Mouse (Mus musculus): ENCODE measurements around the gene Mrpl57.
"Not testable (repeated sequence)": the region's sequence is repeated elsewhere in the genome, so short reads cannot be mapped to it uniquely, and the experiment has no call there.

Gene Mrpl57

DNA sequence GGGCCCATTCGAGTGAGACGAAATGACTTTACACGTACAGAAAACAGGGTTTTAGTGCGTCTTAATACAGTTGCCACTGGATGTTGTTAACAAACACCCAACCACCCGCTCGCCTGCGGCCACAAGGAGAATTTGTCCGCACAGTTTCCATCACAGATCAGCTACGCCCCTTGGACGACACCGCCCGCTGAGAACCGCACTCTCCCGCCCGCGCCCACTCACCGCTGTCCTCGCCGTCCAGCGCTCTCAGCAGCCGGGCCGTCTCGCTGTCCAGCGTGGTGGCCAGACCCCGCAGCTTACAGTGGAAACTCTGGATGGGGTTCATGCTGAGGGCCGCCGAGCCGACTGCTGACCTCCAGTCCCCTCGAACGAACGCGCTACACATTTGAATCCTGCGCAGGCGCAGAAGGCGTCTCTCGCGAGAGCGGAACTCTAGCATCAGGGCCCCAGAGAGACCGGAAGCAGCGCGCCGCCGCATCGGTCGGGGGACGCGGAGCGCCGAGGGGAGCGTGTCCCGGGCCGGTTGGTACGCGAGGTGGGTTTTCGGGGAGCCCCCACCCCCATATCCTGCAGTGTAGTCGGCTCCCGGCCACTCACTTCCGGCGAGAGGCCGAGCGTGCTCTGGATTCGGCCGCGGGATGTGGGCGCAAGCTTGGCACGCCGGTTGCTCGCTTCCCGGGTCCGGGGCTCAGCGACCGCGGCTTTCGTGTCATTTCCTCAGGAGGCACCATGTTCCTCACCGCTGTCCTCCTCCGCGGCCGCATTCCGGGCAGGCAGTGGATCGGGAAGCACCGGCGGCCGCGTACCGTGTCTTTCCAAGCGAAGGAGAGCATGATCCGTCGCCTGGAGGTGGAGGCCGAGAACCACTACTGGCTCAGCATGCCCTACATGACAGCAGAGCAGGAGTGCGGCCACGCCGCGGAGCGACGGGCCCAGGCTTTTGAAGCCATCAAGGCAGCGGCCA is at the start of gene Mrpl57, which contains the start of gene Ska3:
TSS of gene Mrpl57 (plus strand) at position 447 of the 964 bp plus-strand sequence.
TSS of gene Ska3 (minus strand) at position 398 of the 964 bp plus-strand sequence.
- DNase-seq: peak; percentile 92

DNA sequence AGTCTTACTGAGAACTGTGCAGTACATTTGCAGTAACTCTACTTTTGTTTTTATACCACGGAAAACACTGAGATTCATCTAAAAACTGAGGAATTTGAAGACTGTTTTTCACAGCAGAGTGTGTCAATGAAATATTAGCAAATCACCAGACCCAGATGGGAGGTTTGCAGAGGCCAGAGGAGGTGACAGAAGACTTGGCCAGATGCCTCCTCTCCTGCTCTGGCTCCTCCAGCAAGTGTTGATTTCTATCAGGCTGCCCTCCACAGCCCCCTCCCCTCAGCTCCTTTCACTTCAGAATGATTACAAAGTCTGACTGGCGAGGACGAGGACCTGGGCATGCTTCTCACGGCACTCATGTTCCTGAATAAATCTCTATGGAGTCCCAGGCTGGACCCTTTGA is 38.6 kb upstream of the Mrpl57 start:
- DNase-seq: no peak

GRCm38 (mm10) chr14:57789311-57789710 is 36.7 kb upstream of the Mrpl57 start:
- DNase-seq: no peak

DNA sequence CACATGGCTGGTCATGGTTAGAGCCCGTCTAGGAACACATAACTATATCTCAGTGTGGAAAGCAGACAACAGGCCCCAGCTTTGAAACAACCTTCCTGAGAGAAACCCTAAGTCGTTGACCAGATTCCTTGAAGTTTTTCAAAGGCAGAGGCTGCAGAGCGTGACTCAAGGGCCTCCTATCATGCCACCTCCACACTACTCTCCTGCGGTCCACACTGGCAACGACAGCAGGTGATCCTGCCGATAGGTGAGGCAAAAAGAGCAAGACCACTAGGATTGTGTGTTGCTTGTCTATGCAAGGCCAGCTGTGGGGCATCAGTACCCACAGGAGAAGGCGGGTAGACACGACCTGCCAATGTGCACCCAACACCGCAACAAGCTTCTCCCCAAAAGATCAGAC is 36.3 kb upstream of the Mrpl57 start:
- DNase-seq: no peak

GRCm38 (mm10) chr14:57791171-57791570 is 34.9 kb upstream of the Mrpl57 start:
- no peak for DNase-seq

- peak; percentile 24 for DNase-seq
Observed at GRCm38 (mm10) chr14:57797551-57797950, 28.5 kb upstream of the Mrpl57 start.

GRCm38 (mm10) chr14:57797991-57798931 is 27.8 kb upstream of the Mrpl57 start, which contains the start of gene Sap18:
TSS of gene Sap18 (plus strand) at chr14:57798180.
- DNase-seq: peak; percentile 97

DNA sequence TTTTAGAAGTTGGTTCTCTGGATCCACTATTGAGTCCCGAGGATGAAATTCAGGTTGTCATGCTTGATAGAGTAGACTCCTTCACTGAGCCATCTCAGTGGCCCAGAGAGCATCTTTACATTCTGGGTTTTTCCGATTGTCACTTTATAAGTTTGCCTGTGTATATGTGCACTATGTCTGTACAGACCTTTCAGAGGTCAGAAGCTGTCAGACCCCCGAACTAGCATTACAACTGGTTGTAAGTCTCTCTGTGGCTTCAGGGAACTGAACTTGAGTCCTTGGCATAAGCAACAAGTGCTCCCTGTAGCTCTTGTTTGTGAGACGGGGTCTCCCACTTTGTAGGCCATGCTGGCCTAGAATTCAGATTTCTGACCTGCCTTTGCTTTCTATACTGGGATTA is 22.3 kb upstream of the Mrpl57 start:
- DNase-seq: no peak

DNA sequence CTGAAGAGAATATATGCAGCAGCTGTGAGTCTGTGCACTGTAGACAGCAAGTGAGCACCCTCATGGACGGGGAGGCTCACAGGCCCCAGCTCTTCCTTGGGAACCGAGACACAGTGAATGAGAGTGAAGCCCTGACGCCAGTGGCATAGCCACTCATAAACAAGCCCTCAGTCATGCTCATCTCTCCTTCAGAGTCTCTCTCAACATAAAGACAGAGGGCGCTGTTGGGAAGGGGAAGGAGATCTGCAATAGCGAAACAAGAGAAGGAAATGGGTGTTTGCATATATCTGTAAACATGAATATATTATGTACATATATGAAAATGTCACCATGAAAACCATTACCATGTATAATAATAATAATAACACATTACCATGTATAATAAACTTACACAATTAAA is 17.5 kb upstream of the Mrpl57 start:
- no peak for DNase-seq

DNA sequence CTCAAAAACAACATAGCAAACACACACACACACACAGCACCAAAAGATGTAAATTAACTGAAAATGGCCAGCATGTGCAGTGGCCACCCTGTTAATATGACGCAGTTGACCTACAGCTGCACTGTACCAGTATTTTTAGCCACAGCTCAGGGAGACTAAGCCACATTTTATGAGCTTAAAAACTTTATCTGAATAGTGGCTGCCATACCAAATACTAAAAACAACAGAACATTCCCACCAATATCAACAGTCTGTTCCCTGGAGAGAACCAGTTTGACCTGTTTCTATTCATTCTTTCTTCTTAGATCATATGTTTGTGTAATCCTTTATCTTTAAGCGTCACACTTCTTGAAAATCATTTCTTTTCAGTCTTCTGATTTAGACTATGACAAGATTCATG is 15.1 kb upstream of the Mrpl57 start:
- no peak for DNase-seq

DNA sequence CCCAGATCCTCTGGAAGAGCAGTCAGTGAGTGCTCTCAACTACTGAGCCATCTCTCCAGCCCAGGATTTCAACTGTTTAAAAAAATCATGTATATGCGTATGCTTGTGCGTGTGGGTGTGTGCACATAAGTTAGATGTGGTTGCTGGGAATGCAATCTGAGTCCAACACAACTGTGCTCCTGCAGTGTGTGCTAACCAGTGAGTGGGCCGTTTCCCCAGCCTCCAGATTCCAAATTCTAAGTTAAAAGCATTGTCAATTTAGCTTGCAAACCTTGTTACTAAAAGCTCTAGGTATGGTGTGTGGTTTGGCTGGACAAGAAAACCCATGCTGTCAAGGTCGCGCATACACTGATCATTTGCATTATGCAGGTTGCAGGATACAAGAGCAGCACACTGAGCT is 14.2 kb upstream of the Mrpl57 start:
- DNase-seq: no peak

- DNase-seq: no peak
Observed at GRCm38 (mm10) chr14:57820839-57821238, 5.2 kb upstream of the Mrpl57 start.

DNA sequence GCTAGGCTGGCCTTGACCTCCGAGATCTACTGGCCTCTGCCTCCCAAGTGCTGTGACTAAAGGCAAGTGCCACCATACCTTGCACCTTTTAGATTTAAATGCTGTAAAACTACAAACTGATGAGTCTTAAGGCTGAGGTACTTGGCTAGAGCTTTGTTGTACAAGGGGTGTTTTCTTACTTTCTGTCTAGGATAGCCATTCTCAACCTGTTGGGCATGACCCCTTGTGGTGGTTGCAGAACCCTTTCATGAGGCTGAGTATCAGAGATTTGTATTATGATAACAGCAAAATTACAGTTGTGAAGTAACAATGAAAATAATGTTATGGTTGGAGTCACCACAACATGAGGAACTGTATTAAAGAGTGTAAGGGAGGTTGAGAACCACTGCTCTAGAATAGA is 1.2 kb downstream of the Mrpl57 start:
- no peak for DNase-seq

DNA sequence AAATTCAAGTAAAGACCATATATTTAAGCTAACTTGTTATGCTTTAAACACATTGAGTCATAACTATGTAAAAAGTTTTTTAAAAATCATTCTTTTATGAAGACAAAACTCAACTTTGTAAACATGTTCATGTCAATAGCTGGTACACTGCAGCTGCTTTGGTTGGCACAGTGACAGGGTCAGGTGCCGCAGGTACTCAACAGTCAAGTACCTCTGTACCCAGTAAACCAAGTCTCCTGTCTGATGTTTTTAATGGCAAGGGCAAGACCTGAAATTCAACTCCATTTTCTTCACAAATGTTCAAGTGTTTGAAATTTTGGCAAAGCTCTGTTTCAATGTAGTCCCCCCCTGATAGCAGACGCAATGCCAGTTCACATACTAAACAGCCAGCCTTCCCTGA is 7.5 kb downstream of the Mrpl57 start:
- no peak for DNase-seq

DNA sequence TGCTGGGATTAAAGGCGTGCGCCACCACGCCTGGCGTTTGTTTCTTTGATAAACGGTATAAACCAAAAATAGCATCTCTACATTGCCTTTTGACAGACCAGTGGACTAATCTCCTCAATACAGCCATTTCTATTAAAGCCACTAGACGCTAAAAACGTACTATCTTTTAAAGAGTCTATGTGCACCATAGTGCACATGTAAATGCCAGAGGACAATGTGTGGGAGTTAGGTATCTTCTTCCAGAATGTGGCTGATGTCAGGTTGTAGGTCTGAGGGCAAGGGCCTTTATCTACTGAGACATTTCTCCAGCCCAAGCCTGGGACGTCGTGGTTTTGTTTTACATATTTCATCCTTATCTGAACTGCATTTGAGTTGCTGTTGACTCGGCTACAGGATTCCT is 9.1 kb downstream of the Mrpl57 start:
- DNase-seq: no peak

GRCm38 (mm10) chr14:57844535-57844934 is 18.5 kb downstream of the Mrpl57 start:
- DNase-seq: no peak

- not testable (repeated sequence) for DNase-seq
Observed at GRCm38 (mm10) chr14:57848061-57848460, 22.0 kb downstream of the Mrpl57 start.

DNA sequence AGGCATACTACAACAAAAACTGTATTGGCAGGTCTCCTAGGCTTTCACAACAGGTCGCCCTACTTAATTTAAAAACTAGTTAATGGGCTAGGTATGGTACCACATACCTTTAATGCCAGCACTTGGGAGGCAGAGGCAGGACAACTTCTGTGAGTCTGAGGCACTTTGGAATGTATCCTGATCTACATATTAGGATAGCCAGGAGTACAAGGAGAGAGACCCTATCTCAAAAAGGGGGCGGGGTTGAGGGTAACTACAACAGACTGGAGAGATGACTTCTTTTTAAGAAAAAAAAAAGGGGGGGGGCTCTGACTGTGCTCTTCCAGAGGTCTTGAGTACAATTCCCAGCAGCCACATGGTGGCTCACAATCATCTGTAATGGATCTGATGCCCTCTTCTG is 22.6 kb downstream of the Mrpl57 start:
- no peak for DNase-seq

DNA sequence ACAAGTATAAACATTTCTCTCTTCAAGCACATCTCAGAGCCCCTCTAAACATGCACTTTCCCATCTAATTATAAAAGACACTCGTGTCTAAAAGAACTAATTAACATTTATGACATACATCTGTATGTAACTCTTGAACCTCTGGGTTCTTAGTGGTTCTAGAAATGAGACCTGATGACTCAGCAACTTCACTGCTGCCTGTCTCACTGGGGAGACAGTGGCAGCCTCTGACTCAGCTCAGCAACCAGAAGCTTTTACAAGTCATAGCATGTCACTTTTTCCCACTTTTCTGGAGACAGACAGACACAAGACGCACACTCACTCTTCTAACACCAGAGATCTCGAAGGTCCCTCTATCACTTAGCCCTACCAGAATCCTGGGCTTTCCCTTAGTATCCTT is 24.3 kb downstream of the Mrpl57 start:
- no peak for DNase-seq

DNA sequence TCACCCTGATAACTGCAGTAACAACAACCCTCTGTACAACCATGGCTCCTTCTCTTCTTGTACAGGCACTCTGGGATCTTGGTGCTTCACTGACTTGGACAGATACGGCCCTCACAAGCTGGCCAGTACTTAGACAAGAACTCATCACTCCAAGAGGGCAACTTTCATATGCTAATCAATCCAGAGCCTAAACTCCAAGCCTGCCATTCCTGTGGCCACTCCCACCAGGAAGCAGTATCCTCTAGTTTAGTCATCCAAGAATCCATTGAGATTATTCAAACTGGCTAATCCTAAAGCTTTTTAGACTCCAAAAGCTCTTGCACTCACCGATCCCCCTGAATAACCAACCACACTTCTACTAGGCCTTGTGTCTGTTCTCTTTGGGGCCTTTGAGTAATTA is 26.9 kb downstream of the Mrpl57 start:
- no peak for DNase-seq

DNA sequence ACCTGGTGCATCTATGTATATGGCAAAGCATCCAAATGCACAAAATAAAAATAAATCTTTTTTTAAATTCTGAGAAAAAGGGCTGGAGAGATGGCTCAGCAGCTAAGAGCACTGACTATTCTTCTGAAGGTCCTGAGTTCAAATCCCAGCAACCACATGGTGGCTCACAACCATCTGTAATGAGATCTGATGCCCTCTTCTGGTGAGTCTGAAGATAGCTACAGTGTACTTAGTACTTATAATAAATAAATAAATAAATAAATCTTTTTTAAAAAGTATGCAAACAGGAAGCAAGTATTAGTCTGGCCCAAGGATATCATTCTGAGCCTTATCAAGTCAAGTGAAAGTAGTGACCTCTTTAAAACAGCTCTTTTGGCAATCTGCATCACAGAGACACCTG is 30.0 kb downstream of the Mrpl57 start:
- not testable (repeated sequence) for DNase-seq

GRCm38 (mm10) chr14:57858601-57859000 is 32.6 kb downstream of the Mrpl57 start:
- DNase-seq: no peak

DNA sequence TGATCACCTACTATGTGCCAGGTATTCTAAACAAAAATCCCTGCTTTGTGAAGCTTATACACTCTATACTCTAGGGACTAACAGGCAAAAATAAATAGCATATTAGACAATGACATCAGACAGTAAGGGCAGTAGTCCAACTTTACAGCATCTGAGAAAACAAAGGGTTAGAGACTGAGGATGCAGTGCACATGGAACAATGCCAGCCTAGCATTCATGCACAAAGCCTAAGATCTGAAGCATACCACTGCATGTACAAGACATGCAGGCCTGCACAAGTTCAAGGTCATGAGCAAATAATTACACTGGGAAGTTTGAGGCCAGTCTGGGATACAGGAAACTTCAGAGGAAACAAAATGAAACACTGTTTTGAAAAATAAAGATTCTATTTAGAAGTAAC is 33.5 kb downstream of the Mrpl57 start:
- DNase-seq: no peak

Data from kidney, adult 18-20 months (tissue).